Mouse (Mus musculus) cerebellum, postnatal 4 days (tissue): ENCODE measurements around the gene Krt75.

Experiments
- DNase-seq, 2 experiments: peaks; one replicate each; pipeline ENCODE4 v3.0.0; 2022; ENCODE audit warnings: low spot score in 2 of 2, mixed read lengths in 1 of 2

Krt75 gene

DNA sequence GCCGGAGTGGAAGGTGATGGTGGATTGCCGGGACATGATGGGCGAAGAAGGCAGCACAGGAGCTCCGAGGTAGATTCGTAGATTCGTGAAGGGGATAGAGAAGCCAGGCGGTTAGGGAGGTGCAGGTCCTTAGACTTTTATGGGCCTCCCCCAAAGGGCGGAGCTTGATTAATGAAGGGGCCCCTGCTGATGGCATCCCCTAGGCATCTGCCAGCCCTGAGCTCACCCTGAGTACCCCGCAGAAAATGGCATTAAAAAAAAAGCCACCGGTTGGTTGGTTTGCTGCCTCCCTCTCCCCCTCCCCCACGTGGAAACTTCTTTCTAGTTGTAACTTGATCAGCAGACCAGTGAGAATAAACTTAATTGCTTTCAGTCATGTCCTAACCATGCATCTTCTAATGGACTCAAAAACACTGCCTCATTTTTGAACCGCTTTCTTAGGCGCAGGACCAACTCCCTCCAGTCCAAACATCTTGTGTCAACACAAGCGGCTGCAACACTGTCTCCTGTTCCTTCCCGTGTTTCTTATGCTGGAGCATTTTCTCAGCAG, at the start of gene Krt75:
Krt75 (minus strand) TSS at position 109 of the 550 bp plus-strand sequence.
- DNase-seq, result no peak

DNA sequence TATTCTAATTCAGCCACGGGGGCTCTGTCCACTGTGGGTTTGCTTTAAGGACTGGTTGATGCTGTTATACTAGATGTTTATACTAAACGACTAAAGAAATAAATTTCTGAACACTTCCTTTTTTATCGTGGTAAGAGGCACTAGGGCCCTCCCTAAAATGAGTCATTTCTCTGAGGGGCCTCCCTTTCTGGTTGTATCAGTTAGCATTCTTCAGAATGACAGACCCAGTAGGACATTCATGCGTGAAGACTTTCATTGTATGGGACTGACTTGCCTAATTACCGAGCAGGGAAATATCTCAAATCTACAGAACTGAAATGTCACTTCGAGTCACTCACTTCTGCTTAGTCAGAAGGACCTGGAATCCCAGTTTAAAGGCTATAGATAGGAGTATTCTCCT, 25.4 kb upstream of the Krt75 start:
- no peak for DNase-seq

GRCm38 (mm10) chr15:101588216-101588615, 14.5 kb upstream of the Krt75 start:
- no peak for DNase-seq

- no peak for DNase-seq
Observed at GRCm38 (mm10) chr15:101584456-101584855, 10.8 kb upstream of the Krt75 start.

GRCm38 (mm10) chr15:101583211-101583965, 9.7 kb upstream of the Krt75 start:
- DNase-seq, result no peak

DNA sequence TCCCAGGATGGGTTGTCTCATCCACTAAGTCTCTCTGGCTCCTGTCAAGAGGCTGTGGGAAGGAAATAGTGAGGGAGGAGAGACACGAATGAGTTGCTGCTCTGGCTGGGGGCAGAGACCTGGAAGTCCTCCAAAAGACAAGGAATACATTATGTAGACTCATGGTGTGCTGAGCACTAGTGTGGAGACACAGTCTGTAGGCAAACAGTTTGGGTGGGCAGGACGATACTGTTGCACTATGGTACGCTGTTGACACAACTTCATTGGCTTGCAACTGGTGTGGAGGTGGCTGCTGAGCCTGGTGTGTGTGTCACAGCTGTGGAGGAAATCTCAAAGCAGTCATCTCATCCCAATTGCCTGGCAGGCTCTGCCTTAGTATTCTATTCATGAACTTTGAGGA, 8.0 kb upstream of the Krt75 start:
- DNase-seq, result no peak

DNA sequence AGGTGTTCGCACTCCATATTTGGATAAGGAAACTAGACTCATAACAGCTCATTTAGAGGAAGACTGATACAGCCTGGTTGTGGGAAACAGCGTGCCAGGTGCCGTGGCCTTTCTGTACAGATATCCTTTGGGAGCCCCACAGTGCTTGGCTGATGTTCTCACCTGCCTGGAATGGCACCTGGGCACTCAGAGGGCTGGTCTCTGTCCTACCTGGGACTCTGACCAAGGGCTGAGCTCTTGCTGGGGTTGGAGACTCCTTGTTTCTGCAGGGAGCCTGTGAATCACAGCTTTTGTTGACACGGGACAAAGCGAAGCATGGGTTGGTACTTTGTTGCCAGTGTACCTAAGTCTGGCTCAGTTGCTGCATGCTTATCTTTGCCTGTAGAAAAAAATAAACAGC, 1.8 kb upstream of the Krt75 start:
- no peak for DNase-seq

- no peak for DNase-seq
Observed at GRCm38 (mm10) chr15:101567780-101568179, 5.9 kb downstream of the Krt75 start.

GRCm38 (mm10) chr15:101562850-101563249, 10.9 kb downstream of the Krt75 start, which contains the start of gene Krt90:
TSS of gene Krt90 (minus strand) at chr15:101562950.
- DNase-seq, result no peak

DNA sequence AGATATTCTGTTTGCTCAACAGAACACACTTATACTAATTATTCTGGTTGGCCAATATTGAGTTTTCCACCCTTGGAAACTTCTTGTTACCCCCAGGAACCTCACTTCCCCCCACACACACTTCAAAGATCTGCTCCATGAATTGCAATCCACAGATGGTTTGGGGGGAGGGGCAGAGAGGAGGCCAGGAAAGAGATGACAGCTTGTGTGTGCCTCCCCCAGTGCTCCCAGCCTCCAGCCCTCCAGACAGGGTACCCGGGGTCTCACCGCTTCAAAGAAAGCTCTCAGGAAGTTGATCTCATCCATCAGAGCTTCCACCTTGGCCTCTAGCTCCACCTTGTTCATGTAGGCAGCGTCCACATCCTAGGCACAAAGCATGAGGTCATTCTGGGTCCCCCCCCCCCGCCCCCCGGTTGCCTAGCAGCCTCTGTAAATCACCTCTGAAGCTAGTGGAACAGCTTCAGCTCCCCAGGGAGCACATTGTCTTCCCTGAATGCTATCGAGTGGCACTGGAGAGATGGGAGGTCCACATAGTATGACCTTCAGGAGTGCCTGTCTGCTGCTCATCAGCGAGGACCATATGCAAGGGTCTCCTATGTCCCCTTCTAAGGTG, 15.6 kb downstream of the Krt75 start:
- DNase-seq, result no peak

DNA sequence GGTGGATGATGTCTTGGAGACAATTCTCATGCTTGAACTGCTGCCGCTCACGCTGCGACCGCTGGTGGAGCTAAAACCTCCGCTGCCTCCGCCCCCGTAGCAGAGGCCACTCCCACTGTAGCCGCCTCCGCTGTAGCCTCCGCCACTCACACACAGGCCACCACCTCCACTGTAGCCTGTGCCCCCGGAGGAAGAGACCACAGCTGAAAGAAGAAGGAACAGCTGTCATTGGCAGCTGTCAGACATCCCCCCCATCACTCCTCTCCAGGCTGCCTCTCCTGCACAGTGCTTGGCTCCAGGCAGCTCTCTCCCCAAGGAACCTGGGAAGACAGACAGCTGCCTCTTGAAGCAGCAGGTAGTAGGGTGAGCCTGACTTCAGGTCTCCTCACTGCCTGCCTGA, 20.5 kb downstream of the Krt75 start:
- DNase-seq, result peak in 1 of 2 experiments; percentile 32

GRCm38 (mm10) chr15:101552188-101552587, 21.5 kb downstream of the Krt75 start:
- DNase-seq, result no peak

DNA sequence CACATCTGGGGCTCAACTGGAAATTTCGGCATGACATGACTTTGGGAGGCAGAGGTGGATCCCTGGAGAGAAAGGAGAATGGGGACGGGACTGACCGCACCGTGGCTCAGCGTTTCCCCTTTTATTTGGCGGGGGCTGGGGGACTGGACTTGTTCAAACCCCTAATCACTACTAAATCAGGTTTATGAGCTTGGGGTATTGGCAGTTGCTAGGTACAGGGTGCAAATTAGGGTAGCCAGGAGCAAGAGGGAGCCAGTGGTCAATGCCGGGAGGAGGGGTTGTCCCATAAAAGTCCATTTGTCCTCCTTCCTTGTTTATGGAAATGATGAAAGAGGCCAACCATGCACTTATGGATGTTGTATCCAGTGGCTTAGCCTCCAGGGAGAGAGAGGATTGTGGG, 23.1 kb downstream of the Krt75 start, which contains the start of gene Krt82:
Krt82 (minus strand) TSS at position 101 of the 400 bp plus-strand sequence.
- no peak for DNase-seq

- DNase-seq, result no peak
Observed at GRCm38 (mm10) chr15:101544478-101544877, 29.2 kb downstream of the Krt75 start.

- DNase-seq, result no peak
Observed at GRCm38 (mm10) chr15:101542543-101542942, 31.2 kb downstream of the Krt75 start.

- DNase-seq, result no peak
Observed at GRCm38 (mm10) chr15:101538580-101538900, 35.2 kb downstream of the Krt75 start.

- no peak for DNase-seq
Observed at GRCm38 (mm10) chr15:101537864-101538579, 35.7 kb downstream of the Krt75 start.

- DNase-seq, result no peak
Observed at GRCm38 (mm10) chr15:101536054-101536850, 37.5 kb downstream of the Krt75 start.

DNA sequence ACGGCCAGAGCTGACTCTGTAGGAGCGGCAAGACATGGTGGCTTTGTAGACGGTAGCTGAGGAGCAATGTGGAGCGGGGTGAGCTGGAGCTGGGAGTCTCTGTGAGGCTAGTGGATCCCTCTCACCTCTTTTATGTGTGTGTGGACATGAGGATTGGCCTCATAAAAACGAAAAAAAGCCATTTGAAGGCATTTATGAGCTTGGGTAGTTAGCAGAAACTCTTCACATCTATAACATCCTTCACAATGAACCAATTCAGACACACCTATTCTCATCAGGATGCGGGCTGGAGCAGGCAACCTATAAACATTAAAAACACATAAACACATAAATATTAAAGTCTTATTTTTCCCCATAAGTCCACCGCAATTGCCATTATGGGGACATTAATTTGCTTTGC, 41.0 kb downstream of the Krt75 start, which contains the start of gene Krt84:
Krt84 (minus strand) TSS at position 101 of the 400 bp plus-strand sequence.
- no peak for DNase-seq

DNA sequence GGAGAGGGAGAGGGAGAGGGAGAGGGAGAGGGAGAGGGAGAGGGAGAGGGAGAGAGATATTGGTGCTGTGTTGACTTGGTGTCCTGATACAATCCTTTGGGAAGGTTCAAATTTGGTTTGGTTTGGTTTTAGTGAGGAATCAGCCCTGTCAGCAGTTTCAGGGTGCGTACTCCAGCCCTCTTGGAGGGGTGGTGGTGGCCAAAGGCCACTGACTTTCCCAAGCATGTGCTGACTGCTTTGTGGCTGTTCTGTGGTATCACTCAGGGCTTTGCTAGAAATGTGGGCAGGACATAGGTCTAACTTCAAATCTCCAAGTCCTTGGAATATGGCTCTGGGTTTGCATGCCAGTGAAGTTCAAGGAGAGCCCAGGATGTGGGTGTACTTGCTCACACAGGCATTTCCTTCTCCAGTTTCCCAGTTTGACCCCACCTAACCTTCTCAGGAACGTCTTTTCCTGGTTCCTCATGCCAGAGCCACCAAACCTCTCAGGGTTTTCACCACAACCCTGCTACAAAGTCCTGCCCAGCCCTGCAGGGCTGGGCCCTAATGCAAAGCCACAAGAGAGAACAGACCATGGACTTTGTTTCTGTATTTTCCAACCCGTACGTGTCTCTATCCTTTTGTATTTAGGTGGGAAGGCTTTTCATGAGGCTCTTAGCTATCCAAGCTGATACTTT, 51.0 kb downstream of the Krt75 start:
- DNase-seq, result no peak

GRCm38 (mm10) chr15:101519792-101520191, 53.9 kb downstream of the Krt75 start:
- peak; percentile 76 to 83 for DNase-seq
